Mouse (Mus musculus): Measurements from ENCODE around the gene Itm2b.

The Itm2b gene

GRCm38 (mm10) chr14:73384913-73385719, at the start of gene Itm2b:
Gene Itm2b (minus strand): TSS chr14:73385289.
- DNase-seq (ENCODE audit: low spot score in 2 of 2): peak in 1 of 2 experiments; percentile 71

GRCm38 (mm10) chr14:73433487-73433886, 48.4 kb upstream of the Itm2b start:
- DNase-seq (ENCODE audit: low spot score in 2 of 2): peak in 1 of 2 experiments; percentile 8

GRCm38 (mm10) chr14:73430571-73430970, 45.5 kb upstream of the Itm2b start:
- no peak for DNase-seq (ENCODE audit: low spot score in 2 of 2)

GRCm38 (mm10) chr14:73425571-73426041, 40.5 kb upstream of the Itm2b start:
- no peak for DNase-seq (ENCODE audit: low spot score in 2 of 2)

GRCm38 (mm10) chr14:73424961-73425360, 39.9 kb upstream of the Itm2b start:
- DNase-seq (ENCODE audit: low spot score in 2 of 2): no peak

GRCm38 (mm10) chr14:73423542-73423941, 38.5 kb upstream of the Itm2b start:
- no peak for DNase-seq (ENCODE audit: low spot score in 2 of 2)

- no peak for DNase-seq (ENCODE audit: low spot score in 2 of 2)
Measured at GRCm38 (mm10) chr14:73422621-73423020, 37.5 kb upstream of the Itm2b start.

- no peak for DNase-seq (ENCODE audit: low spot score in 2 of 2)
Measured at GRCm38 (mm10) chr14:73421580-73421979, 36.5 kb upstream of the Itm2b start.

- DNase-seq (ENCODE audit: low spot score in 2 of 2): no peak
Measured at GRCm38 (mm10) chr14:73420138-73420745, 35.2 kb upstream of the Itm2b start.

- no peak for DNase-seq (ENCODE audit: low spot score in 2 of 2)
Measured at GRCm38 (mm10) chr14:73416511-73416910, 31.4 kb upstream of the Itm2b start.

GRCm38 (mm10) chr14:73415376-73416035, 30.4 kb upstream of the Itm2b start:
- DNase-seq (ENCODE audit: low spot score in 2 of 2): no peak

- DNase-seq (ENCODE audit: low spot score in 2 of 2): no peak
Measured at GRCm38 (mm10) chr14:73411729-73412128, 26.6 kb upstream of the Itm2b start.

GRCm38 (mm10) chr14:73410083-73410482, 25.0 kb upstream of the Itm2b start:
- DNase-seq (ENCODE audit: low spot score in 2 of 2): no peak

GRCm38 (mm10) chr14:73408223-73408845, 23.2 kb upstream of the Itm2b start:
- DNase-seq (ENCODE audit: low spot score in 2 of 2): no peak

GRCm38 (mm10) chr14:73404016-73404415, 18.9 kb upstream of the Itm2b start:
- DNase-seq (ENCODE audit: low spot score in 2 of 2): no peak

- DNase-seq (ENCODE audit: low spot score in 2 of 2): no peak
Measured at GRCm38 (mm10) chr14:73403351-73403750, 18.3 kb upstream of the Itm2b start.

GRCm38 (mm10) chr14:73402296-73403035, 17.4 kb upstream of the Itm2b start:
- no peak for DNase-seq (ENCODE audit: low spot score in 2 of 2)

- no peak for DNase-seq (ENCODE audit: low spot score in 2 of 2)
Measured at GRCm38 (mm10) chr14:73401408-73401807, 16.3 kb upstream of the Itm2b start.

- DNase-seq (ENCODE audit: low spot score in 2 of 2): no peak
Measured at GRCm38 (mm10) chr14:73399866-73400618, 15.0 kb upstream of the Itm2b start.

- no peak for DNase-seq (ENCODE audit: low spot score in 2 of 2)
Measured at GRCm38 (mm10) chr14:73398367-73398996, 13.4 kb upstream of the Itm2b start.

Data from left cerebral cortex, adult 9 months (tissue).